Mouse (Mus musculus): ENCODE results near the gene Sec14l1. TPM values are rescaled to one million over a fixed set of nuclear protein-coding genes. Genes with fewer than 3 reads are reported as not detected.

The Sec14l1 gene
- total RNA-seq, 2 experiments from 2014 or later: 171 to 174 TPM

DNA sequence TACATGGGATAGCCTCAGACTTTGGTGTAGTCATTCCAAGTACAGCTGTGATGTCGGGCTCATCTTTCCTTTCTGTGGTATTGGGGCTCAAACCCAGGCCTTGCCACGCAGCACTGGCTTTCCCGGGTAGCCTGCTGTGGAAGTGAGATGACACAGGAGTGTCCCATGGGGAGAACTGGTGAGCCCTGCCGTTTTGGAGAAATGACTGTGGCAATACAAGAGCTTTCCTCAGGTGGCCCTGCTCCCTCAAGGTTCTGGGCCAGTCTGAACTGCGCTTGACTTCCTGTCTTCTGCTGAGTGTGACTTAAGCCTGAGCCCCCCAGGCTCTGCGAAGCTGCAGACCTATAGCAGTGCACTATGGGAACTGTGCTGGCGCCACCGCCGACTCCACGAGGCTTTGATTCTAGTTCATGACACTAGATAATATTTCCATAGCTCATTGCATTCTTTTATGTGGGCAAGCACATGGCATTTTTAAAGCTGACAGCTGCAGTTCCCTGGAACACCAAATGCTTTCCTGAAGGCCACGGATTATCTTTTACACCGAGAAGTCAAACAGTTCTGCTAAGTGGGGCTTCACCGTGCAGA, 12.4 kb downstream of the Sec14l1 start:
- no peak for DNase-seq (ENCODE audit: low spot score in 2 of 2)

DNA sequence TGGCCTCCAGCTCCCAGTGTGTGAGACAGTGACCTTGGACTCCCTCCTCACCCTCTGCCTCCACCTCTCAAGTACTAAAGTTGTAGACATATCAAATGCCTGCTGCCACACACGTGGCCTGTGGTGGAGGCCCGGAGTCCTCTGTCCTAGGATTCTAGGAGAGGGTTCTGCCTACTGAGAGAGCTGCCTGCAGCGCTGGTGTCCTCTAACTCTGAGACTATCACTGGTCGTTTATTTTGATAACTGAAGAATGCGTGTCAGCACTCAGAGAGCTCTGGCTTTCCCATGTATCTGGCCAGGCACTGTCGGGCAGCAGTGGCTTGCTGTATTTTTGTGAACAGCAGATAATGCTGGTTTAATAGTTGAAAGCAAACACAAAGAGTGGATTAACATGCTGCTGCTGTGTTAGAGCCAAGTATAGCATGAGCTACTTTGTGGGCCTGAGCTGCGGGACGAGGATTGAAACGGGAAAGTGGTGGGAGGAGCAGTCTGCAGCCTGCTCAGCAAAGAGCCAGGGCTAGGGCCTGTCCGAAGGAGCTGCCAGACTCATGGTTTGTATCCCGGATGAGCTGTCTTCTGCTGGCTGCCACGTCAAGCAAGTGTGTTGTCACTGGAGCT, 13.1 kb downstream of the Sec14l1 start:
- no peak for DNase-seq (ENCODE audit: low spot score in 2 of 2)

DNA sequence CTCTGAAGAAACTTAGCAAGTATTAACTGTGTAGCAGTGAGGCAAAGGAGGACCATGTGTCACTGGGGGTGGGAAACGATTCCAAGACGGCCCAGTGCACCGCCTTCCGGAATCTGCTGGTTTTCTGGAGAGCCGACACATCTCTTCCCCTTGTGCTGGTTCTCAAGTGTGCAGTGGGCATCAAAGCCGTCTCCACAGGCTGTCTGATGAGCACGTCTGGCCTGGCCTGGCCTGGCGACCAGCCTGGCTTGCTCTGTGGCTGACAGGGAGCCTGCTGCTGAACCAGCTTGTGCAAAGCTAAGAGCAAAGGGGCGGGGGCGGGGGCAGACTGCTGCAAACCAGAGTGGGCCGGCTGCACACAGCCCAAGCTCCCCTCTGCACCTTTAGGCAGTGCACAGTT, 14.5 kb downstream of the Sec14l1 start:
- no peak for DNase-seq (ENCODE audit: low spot score in 2 of 2)

DNA sequence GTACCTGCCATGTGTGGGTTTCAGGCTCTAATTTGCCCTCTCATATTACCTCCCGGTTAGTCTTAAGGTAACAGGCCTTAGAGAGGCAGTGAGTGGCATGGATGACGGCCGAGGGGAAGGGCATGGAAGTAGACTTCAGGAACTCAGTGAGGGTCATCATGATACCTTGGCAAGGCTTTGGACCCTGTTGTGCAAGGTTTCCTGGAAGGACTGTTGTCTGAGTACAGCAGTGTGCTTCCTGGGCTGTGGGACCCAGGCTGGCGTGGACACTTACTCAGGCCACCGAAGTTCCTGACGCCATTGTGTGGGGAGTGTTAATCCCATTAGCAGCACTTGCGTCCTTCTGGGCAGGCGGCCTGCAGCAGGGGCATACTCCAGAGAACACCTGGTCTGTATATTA, 15.1 kb downstream of the Sec14l1 start:
- DNase-seq (ENCODE audit: low spot score in 2 of 2): no peak

DNA sequence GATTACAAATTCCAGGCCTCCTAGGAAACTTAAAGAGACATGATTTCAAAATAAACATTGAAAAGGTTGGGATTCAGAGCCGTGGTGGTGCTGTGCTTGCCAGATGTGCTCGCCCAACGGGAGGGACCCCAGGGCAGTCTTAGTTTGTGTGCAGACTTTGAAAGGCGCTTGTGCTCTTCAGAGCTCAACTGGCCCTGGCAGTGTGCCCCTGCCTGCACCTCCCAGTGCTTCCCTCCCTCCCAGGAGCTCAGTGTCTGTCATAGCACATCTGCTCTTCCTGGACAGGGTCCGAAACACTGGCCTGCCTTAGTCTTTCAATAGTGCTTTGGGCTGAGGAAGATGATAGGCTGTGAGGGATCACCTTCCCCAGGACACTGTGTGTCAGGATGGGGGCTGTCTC, 15.9 kb downstream of the Sec14l1 start:
- DNase-seq (ENCODE audit: low spot score in 2 of 2): no peak

DNA sequence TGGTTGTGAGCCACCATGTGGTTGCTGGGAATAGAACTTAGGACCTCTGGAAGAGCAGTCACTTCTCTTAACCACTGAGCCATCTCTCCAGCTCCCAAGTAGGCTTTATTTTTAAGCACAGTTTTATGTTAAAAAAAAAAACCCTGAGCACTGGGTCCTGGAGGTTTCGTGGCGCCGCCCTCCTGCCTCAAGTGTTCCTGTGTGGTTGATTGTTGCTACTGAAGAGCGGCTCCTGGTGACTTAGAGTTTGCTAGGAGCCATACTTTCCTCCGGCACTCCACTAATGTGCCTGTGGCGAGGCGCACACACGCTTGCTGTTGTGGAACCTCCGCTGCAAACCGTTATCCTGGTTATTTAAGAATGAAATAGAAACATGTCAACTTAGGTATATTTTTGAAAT, 16.5 kb downstream of the Sec14l1 start:
- no peak for DNase-seq (ENCODE audit: low spot score in 2 of 2)

DNA sequence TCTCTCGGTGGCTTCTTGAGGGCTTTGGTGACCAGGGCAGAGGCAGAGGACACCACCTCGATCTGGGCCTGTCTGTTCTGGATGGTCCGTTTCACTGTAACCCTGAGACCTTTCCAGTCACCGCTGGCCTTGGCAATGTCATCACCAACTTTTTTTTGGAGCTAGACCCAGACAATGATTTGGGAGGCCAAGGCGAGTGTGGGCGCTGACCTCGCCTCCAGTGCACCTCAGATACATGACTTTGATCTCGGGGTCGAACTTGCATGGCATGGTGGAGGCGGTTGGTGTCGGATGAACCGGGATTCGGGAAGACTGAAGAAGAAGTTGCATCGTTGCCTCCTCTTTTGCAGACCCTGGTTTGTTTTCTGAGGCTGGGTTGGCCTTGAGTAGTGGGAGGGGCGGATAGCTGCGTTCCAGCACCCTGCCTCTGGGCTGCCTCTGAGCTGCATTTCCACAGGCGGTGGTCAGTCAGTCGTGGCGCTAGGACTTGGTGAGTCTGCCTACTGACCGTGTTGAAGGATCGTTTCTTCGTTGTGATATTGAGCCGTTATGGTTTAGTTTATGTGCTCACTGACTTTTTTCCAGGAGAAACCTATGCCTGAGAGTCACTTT, 19.9 kb downstream of the Sec14l1 start:
- DNase-seq (ENCODE audit: low spot score in 2 of 2): no peak

DNA sequence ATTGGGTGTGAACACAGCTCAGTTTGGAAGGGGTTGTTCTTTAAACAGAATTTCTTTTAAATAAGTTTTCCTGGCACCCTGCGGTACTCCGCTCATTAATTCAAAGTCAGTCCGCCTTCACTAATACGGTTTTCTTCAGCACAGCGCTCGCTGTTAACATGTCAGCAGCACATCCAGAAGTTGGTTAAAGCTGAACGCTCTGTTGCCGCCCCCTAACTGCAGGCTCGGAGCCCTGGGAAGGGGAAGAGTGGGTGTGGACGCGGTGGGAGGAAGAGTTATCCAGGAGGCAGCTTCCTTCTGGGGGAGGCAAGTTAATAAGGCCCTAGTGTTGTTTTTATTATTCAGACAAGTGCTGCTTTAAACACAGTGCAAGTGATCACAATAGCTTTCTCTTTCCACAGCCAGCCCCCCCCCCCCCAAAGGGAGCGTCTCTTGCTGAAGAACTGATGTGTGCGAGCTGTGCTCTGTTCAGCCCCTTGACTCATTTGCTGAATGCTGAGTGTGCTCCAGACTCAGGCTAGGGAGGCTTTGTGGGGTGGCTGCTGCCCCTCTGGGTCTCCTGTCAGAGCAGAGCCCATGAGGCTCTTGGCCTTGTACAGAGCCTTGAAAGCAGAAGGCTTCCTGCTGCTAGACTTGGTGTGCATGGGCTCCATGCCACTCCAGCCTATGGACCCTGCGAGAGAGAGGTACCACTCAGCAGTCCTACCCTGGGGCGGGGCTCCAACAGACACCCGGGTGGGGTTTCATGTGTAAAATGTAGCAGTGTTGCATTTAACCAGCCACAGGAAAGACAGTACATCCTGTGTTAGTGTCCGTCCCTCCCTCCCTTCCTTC, 20.7 kb downstream of the Sec14l1 start:
- peak in 1 of 2 experiments; percentile 61 for DNase-seq (ENCODE audit: low spot score in 2 of 2)

DNA sequence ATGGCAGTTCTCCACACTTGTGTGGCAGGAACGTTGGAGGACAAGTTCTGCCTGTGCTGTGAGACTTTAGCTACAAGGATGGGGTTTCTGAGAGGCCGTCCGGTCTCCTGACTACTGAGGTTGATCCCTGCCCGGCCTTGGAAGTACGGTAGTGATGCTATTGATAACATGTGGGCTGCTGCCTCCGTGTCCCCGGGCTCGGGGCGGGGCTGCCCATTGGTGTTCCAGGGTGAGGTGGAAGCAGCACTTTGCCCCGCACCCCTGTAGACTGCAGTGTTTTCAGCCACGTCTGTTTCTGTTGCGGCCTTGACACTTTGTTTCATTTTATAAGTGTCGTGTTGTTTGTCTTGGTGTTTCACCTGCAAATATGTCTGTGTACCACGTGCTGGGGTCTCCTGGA, 21.9 kb downstream of the Sec14l1 start:
- no peak for DNase-seq (ENCODE audit: low spot score in 2 of 2)

DNA sequence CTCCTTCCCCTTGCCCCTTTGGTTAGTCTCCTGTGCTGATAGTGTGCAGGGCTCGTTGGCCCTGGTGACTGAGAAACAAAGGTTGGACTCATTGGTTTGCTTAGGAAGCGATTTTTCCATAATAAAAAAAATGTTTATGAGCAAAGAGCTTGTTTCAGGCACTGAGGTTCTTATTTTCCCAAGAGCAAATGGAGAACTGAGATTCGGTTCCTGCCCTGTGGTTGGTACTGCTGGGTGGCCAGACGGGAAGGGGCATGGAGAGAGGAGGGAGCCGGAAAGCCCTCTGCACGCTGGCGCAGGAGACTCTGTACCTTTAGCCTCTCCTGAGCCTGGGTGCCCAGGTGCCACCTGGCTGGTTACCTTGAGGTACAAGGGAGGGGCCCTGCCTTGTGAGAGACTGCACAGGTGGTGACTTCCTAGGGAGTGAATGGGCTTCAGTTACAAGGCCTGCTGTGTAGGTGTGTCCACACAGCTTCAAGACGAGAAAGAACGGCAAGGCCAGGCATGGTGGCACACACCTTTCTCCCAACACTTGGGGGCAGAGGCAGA, 23.3 kb downstream of the Sec14l1 start:
- DNase-seq (ENCODE audit: low spot score in 2 of 2): no peak

DNA sequence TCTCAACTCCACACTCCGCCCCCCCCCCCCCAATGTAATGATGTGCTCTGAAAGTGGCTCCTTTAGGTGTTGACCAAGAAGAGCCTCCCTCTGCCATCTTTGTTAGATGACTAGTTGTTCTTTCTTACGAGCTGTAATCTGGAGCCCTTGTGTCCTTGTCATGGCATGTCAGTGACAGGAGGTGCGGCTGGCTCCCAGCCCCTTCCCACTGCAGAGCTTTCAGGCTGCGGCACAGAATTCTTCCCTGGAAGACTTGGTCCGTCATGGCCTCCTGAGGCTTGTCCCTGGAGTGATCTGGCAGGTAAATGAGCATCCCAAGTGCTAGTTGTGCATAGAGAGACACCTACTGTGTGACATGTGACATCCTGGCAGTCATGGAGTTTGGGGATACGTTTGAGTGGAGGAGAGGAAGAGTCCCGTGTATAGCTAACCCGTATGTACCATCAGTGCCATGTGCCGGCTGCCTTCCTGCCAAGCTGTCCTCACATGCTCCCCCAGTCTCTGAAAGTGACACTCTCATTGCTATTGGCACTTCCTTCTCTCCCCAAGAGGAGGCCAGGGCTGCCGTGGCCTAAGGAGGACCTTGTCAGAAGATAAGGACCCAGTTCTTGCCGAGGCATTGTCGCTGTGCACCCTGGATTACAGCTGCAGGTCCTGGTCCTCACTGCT, 24.0 kb downstream of the Sec14l1 start:
- peak; percentile 53 to 60 for DNase-seq (ENCODE audit: low spot score in 2 of 2)

DNA sequence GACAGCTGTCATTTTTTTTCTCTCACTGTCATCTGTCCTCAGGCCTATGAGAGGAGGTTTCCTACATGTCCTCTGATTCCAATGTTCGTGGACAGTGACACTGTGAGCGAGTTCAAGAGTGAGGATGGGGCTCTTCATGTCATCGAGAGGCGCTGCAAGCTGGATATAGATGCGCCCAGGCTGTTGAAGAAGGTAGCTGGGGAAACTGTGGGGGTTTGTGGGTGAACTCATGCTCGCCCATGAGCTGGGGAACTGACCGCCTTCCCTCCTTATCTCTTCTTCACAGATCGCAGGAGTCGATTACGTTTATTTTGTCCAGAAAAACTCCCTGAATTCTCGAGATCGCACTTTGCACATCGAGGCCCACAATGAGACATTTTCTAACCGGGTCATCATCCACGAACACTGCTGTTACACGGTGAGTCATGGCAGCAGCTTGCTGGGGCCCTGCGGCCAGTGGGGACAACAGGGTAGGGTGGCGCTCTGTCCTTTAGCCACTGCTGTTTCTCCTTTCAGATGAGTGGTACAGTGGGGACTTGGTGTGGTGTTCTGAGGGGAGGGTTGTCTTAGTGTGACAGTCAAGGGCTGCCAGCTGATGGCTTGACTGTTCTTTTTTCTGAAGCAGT, 26.5 kb downstream of the Sec14l1 start:
- no peak for DNase-seq (ENCODE audit: low spot score in 2 of 2)

DNA sequence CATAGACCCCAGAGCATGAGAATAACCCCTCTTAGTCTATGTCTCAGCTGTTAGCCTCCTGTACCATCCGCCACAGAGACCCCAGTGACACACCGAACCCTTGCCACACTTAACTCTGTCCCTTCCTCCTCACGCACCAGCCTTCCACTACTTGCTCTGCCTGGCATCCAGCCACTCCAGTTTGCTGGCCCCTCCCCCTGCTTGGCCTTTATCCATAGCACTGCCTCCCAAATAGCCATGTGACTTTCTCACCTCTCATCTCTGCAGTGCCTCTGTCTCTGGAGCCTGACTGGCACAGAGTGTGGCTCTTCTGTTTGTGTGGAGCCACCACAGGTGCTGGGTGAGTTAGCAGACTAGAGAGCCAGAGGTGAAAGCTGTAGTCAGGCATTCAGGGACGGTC, 27.5 kb downstream of the Sec14l1 start:
- DNase-seq (ENCODE audit: low spot score in 2 of 2): no peak

DNA sequence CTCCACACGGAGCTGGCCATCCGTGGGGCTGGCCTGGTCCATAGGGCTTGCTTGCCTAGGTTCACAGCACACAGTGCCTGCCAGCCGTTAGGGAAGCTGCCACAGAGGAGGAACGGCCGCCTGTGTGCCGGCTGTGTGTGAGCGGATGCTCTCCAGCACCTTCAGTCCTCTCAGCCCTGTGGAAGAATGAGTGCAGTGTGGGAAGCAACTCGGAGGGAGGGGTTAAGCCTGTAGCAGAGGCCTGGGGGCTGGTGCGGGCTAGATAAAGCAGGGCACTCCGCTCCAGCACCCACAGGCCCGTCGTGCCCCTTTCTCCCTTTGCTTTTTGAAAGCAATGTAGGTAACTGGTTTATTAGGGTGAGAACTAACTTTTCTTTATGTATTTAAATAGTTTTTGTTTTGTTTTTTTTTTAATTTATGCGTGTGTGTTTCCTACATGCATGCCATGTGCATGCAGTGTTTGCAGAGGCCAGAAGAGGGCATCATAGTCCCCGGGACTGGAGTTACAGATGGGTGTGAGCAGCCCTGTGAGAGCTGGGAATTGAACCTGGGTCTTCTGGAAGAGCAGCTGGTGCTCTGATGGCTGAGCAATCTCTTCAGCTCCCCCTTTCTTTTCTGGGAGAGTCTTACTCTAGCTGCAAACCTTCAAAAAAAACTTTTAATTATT, 30.6 kb downstream of the Sec14l1 start:
- DNase-seq (ENCODE audit: low spot score in 2 of 2): no peak

DNA sequence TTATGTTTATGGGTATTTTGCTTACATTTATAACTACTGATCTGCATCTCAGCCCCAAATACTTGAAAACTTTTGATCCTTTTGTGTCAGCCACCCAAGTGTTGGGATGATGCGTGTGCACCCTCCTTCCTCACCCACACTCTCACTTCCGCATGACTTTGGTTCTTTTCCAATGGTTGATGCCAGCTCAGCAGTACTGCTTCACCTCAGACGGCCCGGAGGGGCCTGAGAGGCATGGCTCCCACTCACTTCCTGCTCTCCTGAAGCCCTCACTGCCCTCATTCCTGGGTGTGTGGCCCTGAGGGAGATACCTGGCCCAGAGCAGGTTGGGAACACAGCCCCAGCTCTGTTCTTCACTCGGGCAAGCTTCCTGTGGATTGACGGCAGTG, 31.1 kb downstream of the Sec14l1 start:
- no peak for DNase-seq (ENCODE audit: low spot score in 2 of 2)

DNA sequence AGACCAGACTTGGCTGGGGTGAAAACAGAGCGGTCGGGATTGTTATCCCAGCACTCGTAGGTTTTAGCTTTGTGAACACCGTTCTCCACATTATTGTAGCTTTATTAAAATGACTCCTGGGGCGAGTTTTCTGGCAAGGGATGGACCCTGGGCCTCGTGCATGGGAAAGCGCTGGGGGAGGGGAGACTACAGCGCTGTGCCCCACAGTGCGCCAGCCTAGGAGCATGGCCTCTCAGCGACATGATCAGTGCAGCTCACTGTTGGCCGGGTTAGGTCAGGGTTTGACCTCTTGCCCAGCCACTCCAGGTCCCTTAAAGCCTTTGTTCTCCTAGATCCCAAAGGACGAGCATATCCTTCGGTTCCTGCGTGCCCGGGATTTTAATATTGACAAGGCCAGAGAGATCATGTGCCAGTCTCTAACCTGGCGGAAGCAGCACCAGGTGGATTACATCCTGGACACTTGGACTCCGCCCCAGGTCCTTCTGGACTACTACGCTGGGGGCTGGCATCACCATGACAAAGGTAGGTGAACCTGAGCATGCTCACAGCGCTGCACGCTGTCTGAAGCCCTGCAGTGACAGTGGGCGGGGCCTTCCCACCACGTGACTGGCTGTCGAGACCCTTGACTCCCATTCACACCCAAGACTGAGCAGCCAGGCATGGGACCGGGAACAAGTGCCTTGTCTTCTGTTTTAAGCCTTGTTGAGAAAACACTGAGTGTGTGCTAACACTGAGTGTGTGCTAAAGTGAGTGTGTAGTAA, 32.0 kb downstream of the Sec14l1 start:
- DNase-seq (ENCODE audit: low spot score in 2 of 2): no peak

DNA sequence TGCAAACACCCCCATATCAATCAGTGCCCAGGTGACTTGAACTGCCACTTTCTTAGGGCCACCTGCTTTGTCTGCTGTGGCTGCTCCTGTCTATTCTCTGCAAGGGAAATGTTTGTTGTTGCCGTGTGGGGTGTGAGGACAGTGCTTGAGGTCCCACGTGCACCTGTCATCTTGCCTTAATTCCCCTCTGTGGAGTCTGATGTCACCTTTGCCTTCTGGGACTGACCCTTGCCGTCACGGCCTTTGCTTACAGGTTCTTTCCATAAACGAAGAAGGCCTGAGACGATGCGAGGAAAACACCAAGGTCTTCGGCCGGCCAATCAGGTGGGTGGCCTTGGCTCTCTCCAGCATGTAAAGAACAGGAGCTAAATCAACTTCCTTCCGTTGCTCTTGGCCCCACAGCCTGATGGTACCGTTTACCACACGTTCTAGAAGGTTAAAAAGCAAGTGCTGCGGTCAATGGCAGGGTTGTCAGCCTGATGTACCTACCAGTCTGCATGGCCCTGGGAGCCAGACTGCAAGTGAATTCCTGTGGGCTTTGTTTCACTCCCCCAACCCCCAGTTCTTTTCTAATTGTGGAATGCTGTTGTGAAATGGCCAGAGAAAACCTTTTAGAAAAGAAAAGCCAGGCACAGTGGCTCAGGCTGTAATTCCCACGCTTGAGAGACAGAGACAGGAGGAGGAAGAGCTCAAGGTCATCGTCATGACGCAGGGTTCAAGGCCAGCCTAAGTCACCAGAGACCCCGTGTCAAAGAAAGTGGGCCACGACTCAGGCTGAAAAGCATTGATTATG, 34.1 kb downstream of the Sec14l1 start:
- DNase-seq (ENCODE audit: low spot score in 2 of 2): no peak

DNA sequence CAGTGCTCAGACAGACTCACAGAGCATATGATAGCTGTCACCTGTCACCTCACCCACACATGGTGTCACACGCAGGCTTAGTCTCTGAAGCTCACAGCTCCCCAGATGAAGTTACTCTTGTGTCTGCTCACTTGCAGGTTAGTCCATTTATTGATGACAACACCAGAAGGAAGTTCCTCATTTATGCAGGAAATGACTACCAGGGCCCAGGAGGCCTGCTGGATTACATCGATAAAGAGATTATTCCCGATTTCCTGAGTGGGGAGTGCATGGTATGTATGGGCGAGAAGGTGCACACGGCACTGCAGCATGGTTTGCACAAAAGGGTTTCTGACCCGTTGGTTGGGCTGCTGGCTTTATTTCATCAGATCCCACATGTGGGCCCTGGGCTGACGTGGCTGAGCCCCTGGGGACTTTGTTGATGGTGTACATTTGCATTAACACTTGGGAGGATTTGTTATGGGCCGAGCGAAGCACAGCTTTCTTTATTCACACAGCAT, 35.5 kb downstream of the Sec14l1 start:
- no peak for DNase-seq (ENCODE audit: low spot score in 2 of 2)

Measured in layer of hippocampus, postnatal 14 days (tissue).